Mouse (Mus musculus) small intestine, adult 2 months (tissue): ENCODE measurements around the gene Cep131.

ENCODE experiments used
- CTCF ChIP-seq: fragments of 200-500 bp; IDR thresholded peaks from 2 replicates; pipeline ENCODE4 v1.5.1; 2012; ENCODE audit warnings: low read depth, mild to moderate bottlenecking, control low read depth, inconsistent platforms, low read length, moderate library complexity, mixed read lengths; ENCODE audit not compliant: insufficient replicate concordance, insufficient read length; ENCODE audit errors: extremely low read depth
- POLR2A ChIP-seq: fragments of 200-500 bp; IDR thresholded peaks from 2 replicates; pipeline ENCODE4 v1.6.1; 2012; ENCODE audit warnings: low read depth, mild to moderate bottlenecking, control low read depth, inconsistent platforms, low read length, moderate library complexity

- TF ChIP-seq POLR2A (no peak), CTCF (no peak)
These were observed 26.0 kb downstream of the Cep131 start for GRCm38 (mm10) chr11:120060634-120061033.
